Mouse (Mus musculus) erythroblast, embryonic 14.5 days (primary cell): ENCODE measurements around the gene Iqschfp.

Experiments
- GATA1 ChIP-seq: IDR thresholded peaks from 2 replicates; pipeline ENCODE4 v1.6.1; 2012; ENCODE audit warnings: low read length, inconsistent platforms, mixed read lengths
- TAL1 ChIP-seq: IDR thresholded peaks from 3 replicates; pipeline ENCODE4 v1.6.1; 2012; ENCODE audit warnings: low read length, inconsistent platforms, mixed read lengths

DNA sequence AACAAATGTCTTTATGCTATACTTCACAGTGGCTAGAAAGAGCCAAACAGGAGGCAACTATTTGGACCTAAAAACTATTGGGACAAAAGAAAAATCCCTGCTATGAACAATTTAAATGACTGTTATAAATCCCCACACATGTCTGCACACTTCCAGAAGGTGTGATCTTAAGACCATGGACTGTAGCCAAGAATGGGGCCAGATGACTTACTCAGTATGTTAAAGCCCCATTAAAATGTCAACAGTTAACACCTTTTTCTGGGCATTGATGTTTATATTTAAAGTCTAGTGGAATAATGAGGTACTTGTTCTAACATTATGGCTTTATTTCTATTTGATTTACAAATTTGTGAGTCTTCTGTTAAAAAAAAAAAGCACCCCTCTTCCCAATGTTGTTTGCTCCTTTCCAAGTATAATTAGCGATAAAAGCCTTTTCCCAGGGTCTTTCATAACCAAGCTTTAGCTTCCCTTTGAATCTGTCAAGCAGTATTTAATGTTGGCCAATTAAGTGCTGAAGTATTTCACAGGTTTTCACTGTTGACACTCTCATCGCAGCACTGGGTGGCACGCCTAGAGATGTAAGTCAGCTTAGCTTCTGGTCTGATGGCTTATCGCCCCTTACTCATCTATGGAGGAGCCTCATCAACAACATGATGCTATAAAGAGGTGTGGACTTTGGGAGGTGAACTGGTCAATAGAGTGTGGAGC lies 204.8 kb downstream of the Iqschfp start:
- TF ChIP-seq TAL1 (no peak), GATA1 (no peak)
